Mouse (Mus musculus) erythroblast, embryonic 14.5 days (primary cell): Measurements from ENCODE around the gene Lce6a. TPM values are rescaled to one million over a fixed set of nuclear protein-coding genes. Genes with fewer than 3 reads are reported as not detected.

ENCODE experiments used
- H3K27me3 ChIP-seq: 2 replicates; pipeline ENCODE4 v1.6.1; 2012; ENCODE audit warnings: inconsistent platforms; ENCODE audit not compliant: control insufficient read depth
- H3K36me3 ChIP-seq: 2 replicates; pipeline ENCODE4 v1.6.1; 2012; ENCODE audit warnings: mild to moderate bottlenecking, inconsistent platforms; ENCODE audit not compliant: control insufficient read depth
- H3K4me1 ChIP-seq: 2 replicates; pipeline ENCODE4 v1.6.1; 2012; ENCODE audit warnings: inconsistent platforms; ENCODE audit not compliant: control insufficient read depth
- H3K4me3 ChIP-seq: replicated peaks from 2 replicates; pipeline ENCODE3; 2012; ENCODE audit warnings: moderate library complexity, mild to moderate bottlenecking, inconsistent platforms
- H3K9me3 ChIP-seq: 2 replicates; pipeline ENCODE4 v1.6.1; 2012; ENCODE audit warnings: low read length, inconsistent platforms, mixed read lengths; ENCODE audit not compliant: control insufficient read depth
- GATA1 ChIP-seq: IDR thresholded peaks from 2 replicates; pipeline ENCODE4 v1.6.1; 2012; ENCODE audit warnings: low read length, inconsistent platforms, mixed read lengths
- TAL1 ChIP-seq: IDR thresholded peaks from 3 replicates; pipeline ENCODE4 v1.6.1; 2012; ENCODE audit warnings: low read length, inconsistent platforms, mixed read lengths
- polyA plus RNA-seq: library from polyadenylated mRNA; stranded (reverse); fragments of >175 nt; gene quantifications from 2 replicates; pipeline ENCODE4 v1.2.3, GENCODE M21; 2012

The Lce6a gene
- polyA plus RNA-seq: not detected in 2 replicates

DNA sequence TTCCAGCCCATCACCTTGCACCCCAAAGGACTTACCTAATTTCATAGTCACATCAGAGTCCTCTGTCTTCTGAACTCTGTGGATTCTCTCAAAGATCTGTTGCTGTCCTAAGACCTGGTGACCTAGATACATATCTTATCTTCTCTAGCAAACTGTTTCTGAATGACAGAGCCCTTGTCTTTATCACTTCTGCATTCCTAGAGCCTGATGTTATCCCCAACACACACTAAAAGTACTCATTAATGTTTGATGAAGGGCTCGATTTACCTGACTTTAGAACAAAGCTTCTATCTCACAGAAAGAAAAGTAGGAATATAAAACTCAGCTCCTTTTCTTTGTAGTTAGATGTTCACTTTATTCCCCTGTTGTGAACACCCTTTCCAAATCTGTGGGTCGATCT lies at the start of gene Lce6a:
Lce6a (minus strand) TSS at position 101 of the 400 bp plus-strand sequence.
- Histone ChIP-seq H3K4me3 (no peak within 1 kb of the TSS), H3K4me1 (no peaks in the 10 kb centered on the region), H3K27me3 (no peaks in the 10 kb centered on the region), H3K9me3 (no peaks in the 10 kb centered on the region), H3K36me3 (no peaks in the 10 kb centered on the region)
- no peak for TF ChIP-seq TAL1
- TF ChIP-seq GATA1: no peak

DNA sequence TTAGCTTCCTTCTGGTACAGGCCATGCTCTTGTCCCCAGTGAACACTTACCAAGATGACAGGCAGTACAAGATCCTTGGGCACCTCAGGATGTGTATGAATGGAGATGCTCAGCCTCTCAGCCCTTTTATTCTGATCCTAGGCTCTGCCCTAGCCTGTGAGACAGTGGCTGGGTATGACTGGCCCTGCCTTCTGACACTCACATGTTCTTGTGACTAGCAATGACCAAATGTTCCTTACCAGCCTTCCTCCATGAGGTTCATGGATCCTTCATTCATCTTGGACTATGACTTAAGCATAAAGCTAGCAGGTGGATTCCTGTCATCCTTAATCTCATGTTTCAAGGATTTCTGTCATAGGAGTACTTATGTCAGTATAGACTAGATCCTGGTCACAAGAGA lies 48.8 kb upstream of the Lce6a start, which contains the start of gene Lce1a2:
Lce1a2 (minus strand) TSS at position 101 of the 400 bp plus-strand sequence.
- Histone ChIP-seq H3K4me3 (no peak within 1 kb of the TSS), H3K4me1 (no peaks in the 10 kb centered on the region), H3K9me3 (no peaks in the 10 kb centered on the region), H3K27me3 (no peaks in the 10 kb centered on the region), H3K36me3 (no peaks in the 10 kb centered on the region)
- TF ChIP-seq TAL1: no peak
- no peak for TF ChIP-seq GATA1

DNA sequence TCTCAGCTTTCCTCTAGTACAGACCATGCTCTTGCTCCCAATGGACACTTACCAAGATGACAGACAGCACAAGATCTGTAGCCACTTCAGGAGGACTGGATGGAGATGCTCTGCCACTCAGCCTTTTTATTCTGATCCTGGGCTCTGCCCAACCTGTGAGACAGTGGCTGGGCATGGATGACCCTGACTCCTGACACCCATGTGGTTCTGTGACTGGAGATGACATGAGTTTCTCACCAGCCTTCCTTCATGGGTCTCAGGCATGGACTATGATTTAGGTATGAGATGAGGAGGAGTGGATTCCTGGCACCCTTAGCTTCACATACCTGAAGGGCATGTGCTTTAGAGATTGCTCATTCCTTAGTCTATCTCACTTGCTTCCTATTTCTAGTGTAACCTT lies 35.4 kb upstream of the Lce6a start, which contains the start of gene Lce1b:
Lce1b (minus strand) TSS at position 101 of the 400 bp plus-strand sequence.
- no peaks in the 10 kb centered on the region for H3K4me1 ChIP-seq
- no peak within 1 kb of the TSS for H3K4me3 ChIP-seq
- H3K9me3 ChIP-seq: no peaks in the 10 kb centered on the region
- H3K27me3 ChIP-seq: no peaks in the 10 kb centered on the region
- no peaks in the 10 kb centered on the region for H3K36me3 ChIP-seq
- TF ChIP-seq TAL1 (no peak), GATA1 (no peak)

DNA sequence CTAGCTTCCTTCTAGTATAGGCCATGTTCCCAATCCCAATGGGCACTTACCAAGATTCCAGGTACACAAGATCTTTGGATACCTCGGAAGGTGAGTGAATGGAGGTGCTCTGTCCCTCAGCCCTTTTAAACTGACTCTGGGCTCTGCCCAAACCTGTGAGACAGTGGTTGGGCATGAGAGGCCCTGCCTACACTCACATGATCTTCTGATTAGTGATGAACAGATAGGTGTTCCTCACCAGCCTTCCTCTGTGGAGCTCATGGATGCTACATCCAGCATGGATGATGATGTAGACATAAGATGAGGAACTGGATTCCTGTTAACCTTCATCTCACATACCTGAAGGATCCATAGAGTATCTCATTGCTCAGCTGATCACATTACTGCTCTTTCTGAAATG lies 26.7 kb upstream of the Lce6a start, which contains the start of gene Lce1a1:
Lce1a1 (minus strand) TSS at position 101 of the 400 bp plus-strand sequence.
- Histone ChIP-seq H3K9me3 (no peaks in the 10 kb centered on the region), H3K4me3 (no peak within 1 kb of the TSS), H3K4me1 (no peaks in the 10 kb centered on the region), H3K27me3 (no peaks in the 10 kb centered on the region), H3K36me3 (no peaks in the 10 kb centered on the region)
- TF ChIP-seq GATA1 (no peak), TAL1 (no peak)

DNA sequence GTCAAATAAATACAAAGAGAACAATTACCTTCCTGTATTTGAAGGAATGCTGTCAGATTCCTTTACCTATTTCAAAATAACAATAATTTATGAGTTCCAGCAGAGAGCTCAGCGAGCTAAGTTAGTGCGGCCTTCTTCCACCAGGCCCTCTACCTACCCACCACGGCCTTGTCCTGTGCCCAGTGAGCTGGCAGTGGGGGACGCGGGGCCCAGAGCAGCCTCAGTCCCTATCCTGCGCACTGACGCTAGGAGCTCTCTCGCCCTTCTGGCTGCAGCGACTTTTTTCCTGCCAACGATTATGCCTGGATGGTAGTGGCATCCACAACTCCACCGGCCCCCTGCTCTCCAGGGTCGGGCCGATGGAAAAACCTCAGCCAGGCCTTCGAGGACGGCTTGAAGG lies 18.4 kb upstream of the Lce6a start:
- TF ChIP-seq GATA1 (no peak), TAL1 (no peak)
- H3K9me3 ChIP-seq: 0 out of 2 replicates have a peak, but pooled peaks cover 3% of the 10 kb centered on the region
- H3K4me3 ChIP-seq: no peak overlapping the region
- H3K36me3 ChIP-seq: no peaks in the 10 kb centered on the region
- no peaks in the 10 kb centered on the region for H3K27me3 ChIP-seq
- H3K4me1 ChIP-seq: no peaks in the 10 kb centered on the region

DNA sequence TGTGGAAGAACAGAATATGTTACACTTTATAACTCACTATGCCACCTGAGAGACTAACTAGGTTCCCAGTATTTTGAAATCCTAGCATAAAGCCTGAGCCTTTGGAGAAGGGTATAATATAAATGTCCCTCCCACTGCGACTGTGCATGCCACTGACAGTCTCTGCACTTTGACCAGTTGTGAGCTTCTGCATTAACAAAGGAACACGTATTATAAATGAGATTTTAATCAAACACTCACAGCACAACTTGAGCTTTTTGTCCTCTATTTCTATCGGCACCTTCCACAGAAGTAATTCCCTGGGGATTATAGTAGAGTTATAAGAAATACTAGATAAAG lies 17.2 kb upstream of the Lce6a start:
- H3K4me1 ChIP-seq: no peaks in the 10 kb centered on the region
- H3K9me3 ChIP-seq: 0 out of 2 replicates have a peak, but pooled peaks cover 3% of the 10 kb centered on the region
- no peaks in the 10 kb centered on the region for H3K27me3 ChIP-seq
- H3K4me3 ChIP-seq: no peak overlapping the region
- TF ChIP-seq GATA1 (no peak), TAL1 (no peak)
- no peaks in the 10 kb centered on the region for H3K36me3 ChIP-seq

DNA sequence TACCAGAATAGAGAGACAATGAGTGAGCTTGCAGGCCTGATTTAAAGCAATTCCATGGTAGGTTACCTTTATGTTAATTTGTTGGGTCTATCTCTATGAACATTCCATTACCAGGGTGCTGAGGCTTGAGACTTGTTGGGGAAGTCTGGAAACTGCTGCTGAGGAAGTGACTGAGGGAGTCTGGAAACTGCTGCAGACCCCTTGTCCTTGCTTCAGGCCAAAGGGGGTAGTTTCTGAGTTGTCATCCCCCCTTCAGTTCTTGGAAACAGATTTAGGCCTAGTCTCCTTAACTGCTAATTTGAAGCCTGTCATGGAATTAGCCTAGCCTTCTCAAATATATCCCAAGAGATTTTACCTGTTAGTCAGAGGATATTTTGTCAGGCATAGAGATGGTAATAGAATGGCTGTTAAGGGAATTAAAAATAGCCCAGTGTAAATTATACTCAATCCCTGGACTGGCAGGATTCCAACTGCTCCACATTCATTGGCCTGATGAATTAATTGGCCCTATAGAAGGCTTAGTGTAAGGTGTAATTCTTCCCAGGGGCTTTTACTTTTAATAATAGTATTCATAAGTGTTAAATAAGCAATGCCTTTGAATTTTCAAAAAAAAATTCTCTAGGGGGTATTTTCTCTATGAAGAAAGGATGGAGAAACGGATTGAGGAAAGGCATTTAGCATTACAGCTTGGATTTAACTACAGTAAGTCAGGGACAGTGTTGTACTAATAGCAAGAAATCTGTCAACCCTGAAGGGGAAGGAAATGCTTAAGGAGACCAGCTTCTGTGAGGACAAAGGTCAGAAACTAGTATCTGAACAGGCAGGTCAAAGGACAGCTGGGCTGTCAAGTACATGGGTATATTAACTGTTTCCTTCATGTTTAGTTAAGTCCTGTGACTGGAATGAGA lies 16.5 kb upstream of the Lce6a start:
- Histone ChIP-seq H3K4me1 (no peaks in the 10 kb centered on the region), H3K4me3 (no peak overlapping the region), H3K27me3 (no peaks in the 10 kb centered on the region), H3K36me3 (no peaks in the 10 kb centered on the region), H3K9me3 (0 out of 2 replicates have a peak, but pooled peaks cover 3% of the 10 kb centered on the region)
- TF ChIP-seq GATA1 (no peak), TAL1 (no peak)

DNA sequence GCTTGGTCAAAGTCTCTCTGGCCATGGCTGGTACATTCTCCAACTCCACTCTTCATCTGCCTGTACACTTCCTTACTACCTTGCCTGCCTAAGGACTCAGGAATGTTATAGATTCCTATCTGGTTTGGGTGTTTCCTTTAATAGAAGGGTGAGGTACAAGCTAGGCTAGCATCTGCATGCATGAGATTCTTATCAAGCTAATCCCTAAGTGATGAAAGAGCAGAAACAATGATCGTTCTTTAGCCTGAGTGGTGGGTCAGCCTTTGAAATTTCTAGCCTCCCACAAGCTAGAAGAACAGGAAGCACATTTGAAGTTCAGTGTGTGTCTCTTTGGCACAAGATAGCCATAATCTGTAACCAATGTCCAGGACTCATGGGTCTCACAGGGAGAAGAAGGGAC lies 11.7 kb downstream of the Lce6a start:
- TF ChIP-seq GATA1 (no peak), TAL1 (no peak)
- H3K4me3 ChIP-seq: no peak overlapping the region
- no peaks in the 10 kb centered on the region for H3K4me1 ChIP-seq
- no peaks in the 10 kb centered on the region for H3K9me3 ChIP-seq
- H3K27me3 ChIP-seq: no peaks in the 10 kb centered on the region
- no peaks in the 10 kb centered on the region for H3K36me3 ChIP-seq

DNA sequence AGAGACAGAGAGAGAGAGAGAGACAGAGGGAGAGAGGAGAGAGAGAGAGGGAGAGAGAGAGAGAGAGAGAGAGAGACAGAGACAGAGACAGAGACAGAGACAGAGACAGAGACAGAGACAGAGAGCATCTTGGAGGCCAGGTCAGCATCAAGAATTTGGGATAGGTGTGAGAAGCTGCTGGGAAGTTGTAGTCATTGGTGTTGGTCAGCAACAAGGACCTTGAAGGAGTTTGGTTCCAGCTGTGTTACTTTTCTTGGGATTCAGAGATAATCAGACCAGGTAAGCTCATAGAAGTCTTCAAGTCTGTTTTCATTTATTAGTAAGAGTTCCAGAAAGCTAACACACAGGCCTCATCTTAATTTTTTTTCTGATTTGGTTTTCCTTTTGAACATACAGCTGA lies 14.1 kb downstream of the Lce6a start, which contains the start of gene 2210017I01Rik:
2210017I01Rik (minus strand) TSS at position 101 of the 400 bp plus-strand sequence.
- H3K36me3 ChIP-seq: no peaks in the 10 kb centered on the region
- TF ChIP-seq GATA1: no peak
- no peak for TF ChIP-seq TAL1

More for the DNA sequence above, 14.1 kb downstream of the Lce6a start, which contains the start of gene 2210017I01Rik:
- Histone ChIP-seq H3K27me3 (no peaks in the 10 kb centered on the region), H3K9me3 (no peaks in the 10 kb centered on the region), H3K4me1 (no peaks in the 10 kb centered on the region), H3K4me3 (no peak within 1 kb of the TSS)
